Mouse (Mus musculus) frontal cortex, postnatal 36 days (tissue): ENCODE measurements around the gene Wnt7b.

ENCODE experiments used
- DNase-seq, 2 experiments: peaks; one replicate each; pipeline ENCODE4 v3.0.0; 2022; ENCODE audit warnings: low spot score in 2 of 2

Wnt7b gene

DNA sequence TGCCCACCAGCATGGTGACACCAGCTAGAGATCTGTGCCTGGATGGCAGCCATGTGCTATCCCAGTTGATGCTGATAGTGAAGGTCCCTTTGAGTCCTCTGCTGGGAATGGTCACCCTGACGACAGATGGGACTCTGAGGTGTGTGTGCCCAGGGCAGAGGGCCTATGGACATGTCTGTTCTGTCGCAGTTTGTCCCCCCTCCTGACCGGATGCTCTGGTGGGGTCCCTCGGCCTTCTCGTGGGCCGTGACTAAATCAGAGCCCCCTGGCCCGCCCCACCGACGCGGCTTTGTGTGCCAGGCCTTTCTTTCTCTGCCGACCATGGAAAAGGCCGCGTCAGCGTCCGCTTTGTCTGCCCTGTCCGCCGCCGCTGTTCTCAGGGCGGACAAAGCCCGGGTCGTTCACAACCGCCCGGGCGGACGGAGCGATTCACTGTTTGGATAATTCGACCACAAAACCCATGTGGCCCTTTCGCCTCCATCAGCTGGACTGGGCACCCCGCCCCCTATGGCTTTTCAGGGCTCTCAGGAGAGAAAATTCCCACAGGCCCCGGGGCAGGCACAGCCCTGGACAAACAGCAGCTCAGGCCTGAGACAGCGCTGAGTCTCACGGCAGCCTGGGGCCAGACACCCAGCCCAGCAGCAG lies 74.8 kb downstream of the Wnt7b start:
- no peak for DNase-seq

GRCm38 (mm10) chr15:85506680-85507079 lies 75.6 kb downstream of the Wnt7b start:
- DNase-seq, result no peak

DNA sequence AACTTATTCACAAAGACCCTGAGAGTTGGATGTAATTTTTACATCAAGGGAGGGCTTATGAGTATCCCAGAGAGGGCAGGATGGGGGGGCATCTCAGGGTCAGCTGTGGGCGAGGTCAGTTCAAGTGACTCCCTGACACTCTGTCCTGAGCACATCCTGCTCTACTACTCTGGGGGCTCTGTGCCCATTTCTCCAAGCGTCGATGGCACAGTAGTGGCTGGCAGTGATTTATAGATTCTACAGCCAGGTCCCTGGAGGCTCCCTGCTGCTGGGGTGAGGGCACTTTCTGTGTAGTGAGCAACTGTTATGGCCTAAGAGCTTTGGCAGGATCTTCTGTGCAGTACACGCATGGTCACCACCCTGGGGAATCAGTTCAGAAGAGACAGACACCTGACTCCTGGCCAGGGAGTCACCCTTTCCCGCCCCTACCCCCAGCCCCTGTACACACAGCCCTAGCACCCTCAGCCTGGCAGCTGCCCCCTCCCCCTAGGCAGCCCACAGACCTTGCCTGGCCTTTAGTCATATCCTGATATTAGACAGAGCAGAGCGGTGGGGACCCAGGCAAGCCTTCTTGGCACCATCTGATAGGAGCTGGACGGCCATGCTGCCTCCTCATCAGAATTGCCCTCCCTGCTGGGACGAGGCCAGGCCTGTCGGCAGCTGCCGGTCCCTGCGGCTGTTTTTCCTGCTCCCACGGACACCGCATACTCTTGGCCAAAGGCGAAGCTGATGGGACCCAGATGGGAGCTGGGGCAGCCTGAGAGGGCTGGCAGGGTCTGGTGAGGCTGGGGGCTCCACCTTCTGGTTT lies 77.0 kb downstream of the Wnt7b start:
- no peak for DNase-seq

DNA sequence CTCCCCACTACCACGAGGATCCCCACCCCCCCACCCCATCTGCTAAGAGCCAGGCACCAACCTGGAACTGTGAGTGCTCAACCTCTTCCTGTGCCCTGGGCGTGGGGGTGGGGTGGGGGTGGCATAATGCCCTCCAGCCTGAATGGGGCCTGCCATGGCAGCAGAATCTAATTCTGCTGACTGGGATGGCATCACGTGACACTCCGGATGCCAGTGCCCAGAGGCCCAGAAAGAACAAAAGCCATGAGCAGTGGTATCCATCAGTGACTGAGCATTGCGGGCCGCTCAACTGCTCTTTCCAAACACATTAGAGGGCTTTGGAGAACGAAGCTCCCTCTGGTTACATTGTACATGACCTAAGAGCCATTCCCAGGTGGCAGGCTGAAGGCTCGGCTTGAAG lies 79.1 kb downstream of the Wnt7b start, which contains the start of gene 7530416G11Rik:
Gene 7530416G11Rik (minus strand): TSS at position 101 of the 400 bp plus-strand sequence.
- no peak for DNase-seq

DNA sequence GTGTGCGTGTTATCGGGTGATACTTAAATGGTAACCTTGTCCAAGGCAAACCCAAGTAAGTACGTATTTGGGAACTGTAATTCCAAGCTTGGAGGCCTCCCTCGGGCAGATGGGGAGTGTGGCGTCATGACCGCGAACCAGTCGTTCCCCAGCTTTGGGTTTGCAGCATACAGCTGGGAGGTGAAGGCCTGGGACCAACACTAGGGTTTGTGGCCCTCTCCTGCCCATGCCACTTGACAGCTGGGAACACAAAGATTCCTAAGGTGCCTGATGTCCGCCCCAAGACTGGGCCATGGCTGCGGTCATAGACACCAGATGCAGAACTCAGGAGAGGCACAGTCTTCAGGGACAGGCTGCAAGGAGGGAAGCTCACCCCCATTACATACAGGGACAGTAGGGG lies 82.0 kb downstream of the Wnt7b start:
- DNase-seq, result no peak

DNA sequence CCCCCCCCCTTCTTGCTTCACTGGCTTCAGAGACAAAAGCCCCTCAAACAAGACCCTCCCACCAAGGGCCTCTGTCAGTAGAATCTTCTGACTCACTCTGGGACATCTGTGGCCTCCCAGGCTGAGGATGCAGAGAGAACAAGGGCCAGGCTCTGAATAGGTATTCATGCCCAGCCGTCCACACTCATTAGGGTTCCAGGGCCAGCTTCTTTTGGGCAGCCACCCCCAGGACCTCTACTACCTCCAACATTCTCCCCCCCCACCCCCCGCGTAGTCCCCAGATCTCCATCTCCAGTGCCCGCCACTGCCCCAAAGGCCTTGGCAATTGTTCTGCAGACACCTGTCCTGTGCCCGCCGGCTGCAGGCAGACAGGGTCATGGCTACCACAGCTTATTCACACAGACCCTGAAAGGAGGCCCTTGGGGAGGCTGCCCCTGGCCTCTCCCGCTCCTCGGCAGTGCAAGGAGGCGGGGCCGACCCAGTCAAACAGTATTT lies 84.2 kb downstream of the Wnt7b start:
- DNase-seq, result no peak

- DNase-seq, result no peak
Observed at GRCm38 (mm10) chr15:85497548-85497947, 84.7 kb downstream of the Wnt7b start.

DNA sequence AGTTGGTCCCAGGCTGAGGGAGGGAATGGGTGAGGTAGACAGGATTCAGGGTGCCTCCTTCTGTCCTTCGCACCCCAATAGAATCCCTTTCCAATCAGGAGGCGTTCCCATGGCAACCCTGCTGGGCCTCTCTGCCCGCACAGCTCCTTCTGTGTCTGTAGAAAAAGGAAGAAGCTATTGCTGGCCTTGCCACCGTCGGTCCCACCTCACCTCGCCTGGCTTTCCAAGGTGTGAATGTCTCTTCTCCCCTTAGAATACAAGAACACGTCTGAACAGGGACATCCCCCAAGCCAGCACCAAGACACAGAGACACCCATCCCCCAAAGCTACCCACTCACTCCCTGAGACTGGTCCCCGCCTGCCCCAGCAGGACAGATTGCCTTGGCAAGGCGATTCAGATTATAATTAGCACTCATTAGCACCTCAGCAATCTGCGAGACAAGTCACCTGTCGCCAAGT lies 88.1 kb downstream of the Wnt7b start:
- peak; percentile 79 to 85 for DNase-seq

- DNase-seq, result no peak
Observed at GRCm38 (mm10) chr15:85489751-85490150, 92.5 kb downstream of the Wnt7b start.

- no peak for DNase-seq
Observed at GRCm38 (mm10) chr15:85488900-85489299, 93.4 kb downstream of the Wnt7b start.
